Mouse (Mus musculus) limb, embryonic 14.5 days (tissue): ENCODE measurements at regions not wholly inside any gene's neighbourhood (a gene's known extent, or its start where the extent isn't known, plus 50 kb on each side); places are given as distances from the start of the nearest gene placed in this dataset.
A peak's percentile ranks its signal among the peaks of the same experiment; 100 is the strongest.

Experiments
- ATAC-seq: fragments of 200-750 bp; cut with Nextera tagmentation; 2 replicates; pipeline ENCODE4 v1.8.0; 2017; ENCODE audit warnings: low read depth, moderate number of reproducible peaks, moderate TSS enrichment; ENCODE audit not compliant: low FRiP score
- DNase-seq: peaks from one replicate; pipeline ENCODE4 v3.0.0-alpha.2; 2015; ENCODE audit warnings: low spot score
- H3K27ac ChIP-seq: fragments of 300-500 bp; sonication (generic); replicated peaks from 2 replicates; pipeline ENCODE4 v1.5.1; 2014; ENCODE audit warnings: low read depth, mild to moderate bottlenecking, low read length, moderate library complexity, mixed read lengths
- H3K27me3 ChIP-seq: fragments of 300-500 bp; sonication (generic); 2 replicates; pipeline ENCODE4 v1.6.1; 2014; ENCODE audit warnings: low read length, mixed read lengths; ENCODE audit not compliant: control insufficient read depth, insufficient read depth
- H3K36me3 ChIP-seq: fragments of 300-500 bp; sonication (generic); 2 replicates; pipeline ENCODE4 v1.6.1; 2014; ENCODE audit warnings: mild to moderate bottlenecking, low read length, moderate library complexity, mixed read lengths; ENCODE audit not compliant: control insufficient read depth, insufficient read depth
- H3K4me1 ChIP-seq: fragments of 300-500 bp; sonication (generic); 2 replicates; pipeline ENCODE4 v1.6.1; 2014; ENCODE audit warnings: antibody characterized with exemption, low read length, mixed read lengths; ENCODE audit not compliant: control insufficient read depth, insufficient read depth
- H3K4me2 ChIP-seq: fragments of 300-500 bp; sonication (generic); replicated peaks from 2 replicates; pipeline ENCODE4 v1.6.1; 2014; ENCODE audit warnings: low read depth, mild to moderate bottlenecking, low read length, moderate library complexity; ENCODE audit not compliant: severe bottlenecking
- H3K4me3 ChIP-seq: fragments of 300-500 bp; sonication (generic); replicated peaks from 2 replicates; pipeline ENCODE4 v1.5.1; 2014; ENCODE audit warnings: low read length
- H3K9ac ChIP-seq: fragments of 300-500 bp; sonication (generic); 2 replicates; pipeline ENCODE4 v1.6.1; 2014; ENCODE audit warnings: mild to moderate bottlenecking, low read depth, low read length, moderate library complexity; ENCODE audit not compliant: severe bottlenecking
- H3K9me3 ChIP-seq: fragments of 300-500 bp; sonication (generic); 2 replicates; pipeline ENCODE4 v1.6.1; 2016; ENCODE audit warnings: low read length; ENCODE audit not compliant: control insufficient read depth
- POLR2A ChIP-seq: fragments of 200-500 bp; IDR thresholded peaks from 2 replicates; pipeline ENCODE4 v1.8.0; 2012; ENCODE audit warnings: inconsistent platforms, mild to moderate bottlenecking, moderate library complexity, borderline replicate concordance; ENCODE audit not compliant: insufficient read depth, insufficient read length; ENCODE audit errors: extremely low read depth
- WGBS: fragments of 180-500 bp; shearing (Covaris S2); extraction: QIAGEN DNeasy Blood & Tissue Kit; methylation state at CpG from one replicate; pipeline ENCODE4 v1.1.7; 2014; 5-methylcytosine and 5-hydroxymethylcytosine counted together

- DNase-seq = no peak
- ATAC-seq = no peak
- Histone ChIP-seq H3K36me3 (no peaks in the 10 kb centered on the region), H3K4me2 (no peak overlapping the region), H3K9me3 (no peaks in the 10 kb centered on the region), H3K4me3 (no peak overlapping the region), H3K27ac (no peak overlapping the region), H3K27me3 (no peaks in the 10 kb centered on the region), H3K9ac (no peak overlapping the region), H3K4me1 (no peaks in the 10 kb centered on the region)
- 71% methylated on average over 1 of the region's 1 CpGs for WGBS
- no peak for TF ChIP-seq POLR2A
These were observed 148.9 kb upstream of the Trim24 start for GRCm38 (mm10) chr6:37721736-37722135.

GRCm38 (mm10) chr6:37723337-37723736, 147.3 kb upstream of the Trim24 start:
- H3K9me3 ChIP-seq = no peaks in the 10 kb centered on the region
- no peak for TF ChIP-seq POLR2A
- 58% methylated on average over 4 of the region's 4 CpGs for WGBS
- H3K4me3 ChIP-seq = no peak overlapping the region
- H3K27me3 ChIP-seq = no peaks in the 10 kb centered on the region
- DNase-seq (peak; percentile 92), ATAC-seq (peak; percentile 74)
- H3K36me3 ChIP-seq = no peaks in the 10 kb centered on the region
- no peak overlapping the region for H3K4me2 ChIP-seq
- no peaks in the 10 kb centered on the region for H3K4me1 ChIP-seq
- no peak overlapping the region for H3K9ac ChIP-seq
- no peak overlapping the region for H3K27ac ChIP-seq

GRCm38 (mm10) chr6:37724240-37724639, 146.4 kb upstream of the Trim24 start:
- ATAC-seq (no peak), DNase-seq (no peak)
- no peak overlapping the region for H3K4me3 ChIP-seq
- H3K9me3 ChIP-seq = no peaks in the 10 kb centered on the region
- H3K4me2 ChIP-seq = no peak overlapping the region
- H3K36me3 ChIP-seq = no peaks in the 10 kb centered on the region
- H3K9ac ChIP-seq = no peak overlapping the region
- TF ChIP-seq POLR2A = no peak
- whole genome bisulfite sequencing = 78% methylated on average over 5 of the region's 5 CpGs
- no peaks in the 10 kb centered on the region for H3K4me1 ChIP-seq
- no peaks in the 10 kb centered on the region for H3K27me3 ChIP-seq
- no peak overlapping the region for H3K27ac ChIP-seq

- Histone ChIP-seq H3K4me3 (no peak overlapping the region), H3K9ac (no peak overlapping the region), H3K27ac (no peak overlapping the region), H3K27me3 (no peaks in the 10 kb centered on the region), H3K36me3 (no peaks in the 10 kb centered on the region), H3K4me2 (no peak overlapping the region), H3K4me1 (peaks cover 5% of the 10 kb centered on the region), H3K9me3 (no peaks in the 10 kb centered on the region)
- ATAC-seq (no peak), DNase-seq (no peak)
- TF ChIP-seq POLR2A = no peak
- 90% methylated on average over 2 of the region's 2 CpGs for WGBS
These were observed 142.0 kb upstream of the Trim24 start for GRCm38 (mm10) chr6:37728621-37729020.

DNA sequence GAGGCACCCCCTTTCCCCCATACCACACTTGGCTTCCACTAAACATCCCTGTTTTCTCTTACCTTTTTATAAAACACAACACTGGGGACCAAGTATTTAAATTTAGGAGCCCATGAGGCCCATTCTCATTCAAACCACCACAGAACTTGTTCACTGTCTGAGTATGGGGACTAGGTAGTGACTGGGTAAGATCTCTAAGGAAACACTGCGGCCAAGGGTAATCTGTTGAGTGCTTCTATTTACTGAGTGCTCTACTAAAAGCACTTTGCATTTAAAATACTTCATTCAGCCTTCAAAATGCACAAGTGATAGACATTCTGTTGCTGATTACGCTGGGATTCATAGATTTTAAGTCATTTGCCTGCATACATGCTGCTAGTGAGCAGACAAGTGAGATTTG, 141.4 kb upstream of the Trim24 start:
- no peak for ATAC-seq
- Histone ChIP-seq H3K9me3 (no peaks in the 10 kb centered on the region), H3K27ac (no peak overlapping the region), H3K27me3 (no peaks in the 10 kb centered on the region), H3K4me3 (no peak overlapping the region), H3K4me1 (peaks cover 5% of the 10 kb centered on the region), H3K9ac (no peak overlapping the region), H3K4me2 (no peak overlapping the region), H3K36me3 (no peaks in the 10 kb centered on the region)
- no peak for TF ChIP-seq POLR2A
- no peak for DNase-seq
- 93% methylated on average over 2 of the region's 2 CpGs for WGBS
